Mouse (Mus musculus) CH12.LX (cell line): ENCODE data around the gene Atxn2l. TPM values are rescaled to one million over a fixed set of nuclear protein-coding genes. Genes with fewer than 3 reads are reported as not detected.

Experiments used
- DNase-seq: peaks from one replicate; pipeline ENCODE4 v3.0.0-alpha.2; 2013; ENCODE audit errors: extremely low read depth
- H3K27ac ChIP-seq: 2 replicates; pipeline ENCODE4 v1.5.1; 2012; ENCODE audit warnings: low read depth, mild to moderate bottlenecking, control low read depth, moderate library complexity; ENCODE audit not compliant: insufficient read depth
- H3K27me3 ChIP-seq: replicated peaks from 2 replicates; pipeline ENCODE3; 2012; ENCODE audit warnings: inconsistent platforms
- H3K36me3 ChIP-seq, 2 experiments: replicated peaks in 1 of 2; 2 replicates each; pipeline versions ENCODE3 to v1.6.1; 2012; ENCODE audit warnings: inconsistent platforms in 1 of 2, low read length in 1 of 2, mild to moderate bottlenecking in 1 of 2, mixed read lengths in 1 of 2, moderate library complexity in 1 of 2; ENCODE audit not compliant: control insufficient read depth in 1 of 2, insufficient read depth in 1 of 2
- H3K4me1 ChIP-seq, 2 experiments: 2 replicates each; pipeline ENCODE4 v1.6.1; 2012; ENCODE audit warnings: inconsistent platforms in 1 of 2, moderate library complexity in 1 of 2; ENCODE audit not compliant: insufficient read depth in 2 of 2, control insufficient read depth in 1 of 2
- H3K4me2 ChIP-seq: 2 replicates; pipeline ENCODE4 v1.6.1; 2012; ENCODE audit warnings: low read depth, mild to moderate bottlenecking, control low read depth; ENCODE audit not compliant: poor library complexity, insufficient read depth, severe bottlenecking
- H3K4me3 ChIP-seq, 3 experiments: fragments of 150-350 bp in 1 of 3; sonication (generic) in 1 of 3; replicated peaks in 1 of 3; 2 replicates each; pipeline versions ENCODE3 to v1.5.1; 2011 to 2012; ENCODE audit warnings: low read depth in 2 of 3, low read length in 2 of 3, mild to moderate bottlenecking in 2 of 3, moderate library complexity in 2 of 3, control low read depth in 1 of 3, improper control_type of control experiment in 1 of 3, inconsistent platforms in 1 of 3, mixed read lengths in 1 of 3; ENCODE audit not compliant: poor library complexity in 1 of 3
- H3K79me2 ChIP-seq: replicated peaks from 2 replicates; pipeline ENCODE4 v1.6.1; 2012; ENCODE audit warnings: mild to moderate bottlenecking, moderate library complexity; ENCODE audit not compliant: control insufficient read depth, poor library complexity, insufficient read depth, severe bottlenecking; ENCODE audit errors: extremely low read depth
- H3K9ac ChIP-seq: 2 replicates; pipeline ENCODE4 v1.6.1; 2012; ENCODE audit warnings: low read depth, mild to moderate bottlenecking, control low read depth, moderate library complexity; ENCODE audit not compliant: insufficient read depth
- H3K9me3 ChIP-seq: replicated peaks from 2 replicates; pipeline ENCODE3; 2012; ENCODE audit warnings: low read length, inconsistent platforms, mixed read lengths
- CTCF ChIP-seq, 2 experiments: IDR thresholded peaks in 1 of 2; conservative IDR thresholded peaks in 1 of 2; 2 replicates each; pipeline ENCODE4 v1.5.1; 2011 to 2012; ENCODE audit warnings: low read depth in 2 of 2, low read length in 2 of 2, improper control_type of control experiment in 1 of 2, inconsistent platforms in 1 of 2, mild to moderate bottlenecking in 1 of 2, moderate library complexity in 1 of 2
- JUND ChIP-seq: conservative IDR thresholded peaks from 2 replicates; pipeline ENCODE4 v1.6.1; 2011; ENCODE audit warnings: low read depth, low read length, improper control_type of control experiment
- MAX ChIP-seq: IDR thresholded peaks from 2 replicates; pipeline ENCODE4 v1.6.1; 2011; ENCODE audit warnings: low read length, improper control_type of control experiment
- MAZ ChIP-seq: IDR thresholded peaks from 2 replicates; pipeline ENCODE4 v1.6.1; 2012; ENCODE audit warnings: low read depth, mild to moderate bottlenecking, inconsistent platforms, low read length, improper control_type of control experiment, moderate library complexity
- MXI1 ChIP-seq: IDR thresholded peaks from 2 replicates; pipeline ENCODE4 v1.6.1; 2011; ENCODE audit warnings: mild to moderate bottlenecking, low read depth, low read length, improper control_type of control experiment
- RAD21 ChIP-seq: IDR thresholded peaks from 2 replicates; pipeline ENCODE4 v1.6.1; 2011; ENCODE audit warnings: low read depth, mild to moderate bottlenecking, low read length, improper control_type of control experiment, moderate library complexity
- SIN3A ChIP-seq: IDR thresholded peaks from 2 replicates; pipeline ENCODE4 v1.6.1; 2012; ENCODE audit warnings: low read length, improper control_type of control experiment, inconsistent platforms
- SMC3 ChIP-seq: IDR thresholded peaks from 2 replicates; pipeline ENCODE4 v1.6.1; 2011; ENCODE audit warnings: low read depth, low read length, improper control_type of control experiment
- TCF12 ChIP-seq: IDR thresholded peaks from 2 replicates; pipeline ENCODE4 v1.6.1; 2014; ENCODE audit warnings: low read depth, mild to moderate bottlenecking, inconsistent platforms, low read length, improper control_type of control experiment
- ZC3H11A ChIP-seq: IDR thresholded peaks from 2 replicates; pipeline ENCODE4 v1.6.1; 2012; ENCODE audit warnings: low read depth, mild to moderate bottlenecking, inconsistent platforms, low read length, improper control_type of control experiment
- ZNF384 ChIP-seq: IDR thresholded peaks from 2 replicates; pipeline ENCODE4 v1.6.1; 2012; ENCODE audit warnings: low read depth, low read length, improper control_type of control experiment, inconsistent platforms
- dilution Hi-C: fragments of 300-500 bp; cut with MboI; formaldehyde crosslinking; loops from 2 replicates; pipeline ENCODE4 v1.14.3; 2020; ENCODE audit warnings: low sequenced_read_pairs; ENCODE audit not compliant: extremely low pct_unique_long_range_greater_than_20kb, extremely low pct_ligation_motif_present
- in situ Hi-C: fragments of 300-500 bp; cut with MboI; formaldehyde crosslinking; loops from 3 replicates; pipeline ENCODE4 v1.14.3; 2019; ENCODE audit warnings: low sequenced_read_pairs, low pct_ligation_motif_present, low pct_unique_long_range_greater_than_20kb, mixed read lengths
- polyA plus RNA-seq: library from polyadenylated mRNA; unstranded; fragments of >175 nt; gene quantifications from 2 replicates; pipeline ENCODE4 v1.2.1, GENCODE M21; 2012; ENCODE audit warnings: low read depth; ENCODE audit not compliant: insufficient read length
- total RNA-seq, 2 experiments: library from RNA; depleted of rRNA; stranded (reverse); fragments of 300-350 nt in 1 of 2; fragments of >200 nt in 1 of 2; gene quantifications; 2 replicates each; pipeline ENCODE4 v1.2.3; 2012 to 2014

Gene Atxn2l
- total and polyA plus RNA-seq, 3 experiments: 16.5 to 122 (median 64.2) TPM

DNA sequence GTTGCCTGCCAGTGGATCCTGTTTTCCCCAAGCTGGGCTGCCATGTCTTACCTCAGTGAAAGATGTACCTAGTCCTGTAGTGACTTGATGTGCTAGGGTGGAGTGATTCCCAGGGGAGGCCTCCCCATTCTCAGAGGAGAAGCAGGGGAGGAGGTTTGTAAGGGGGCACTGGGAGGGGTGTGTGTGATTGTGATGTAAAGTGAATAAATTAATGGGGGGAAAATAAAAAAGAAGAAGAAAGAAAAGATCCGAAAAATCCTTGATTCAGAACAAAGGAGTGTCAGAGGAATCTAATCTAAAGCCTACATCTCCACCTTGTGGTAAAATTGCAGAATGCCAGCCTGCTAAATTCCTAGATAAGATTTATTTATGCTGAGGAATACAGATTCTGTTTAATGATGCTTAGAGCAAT lies 24.9 kb upstream of the Atxn2l start:
- Histone ChIP-seq H3K79me2 (no peaks in the 10 kb centered on the region), H3K9me3 (no peaks in the 10 kb centered on the region), H3K27ac (no peak overlapping the region), H3K36me3 (no peaks in the 10 kb centered on the region), H3K27me3 (no peaks in the 10 kb centered on the region), H3K4me3 (no peak overlapping the region), H3K9ac (no peak overlapping the region), H3K4me1 (peaks cover 0 to 8% of the 10 kb centered on the region in 2 experiments; a peak in 2 of 4 replicates), H3K4me2 (no peak overlapping the region)
- dilution Hi-C loops (no loop called here), in situ Hi-C loops (loop anchor here (5.0 kb wide), 1 partner anchor 131 kb away; the partner anchor contains the start of gene Nfatc2ip)
- peak; percentile 54 for DNase-seq
- TF ChIP-seq CTCF (conservative IDR thresholded peaks at IDR 0.05 in 1 of 2, IDR thresholded peaks at IDR 0.05 in 1 of 2; ENCODE audit: low read depth in 2 of 2, low read length in 2 of 2): peak; percentile 53 to 92; a peak in 3 of 4 replicates
- no peak for TF ChIP-seq JUND
- TF ChIP-seq SIN3A: no peak
- no peak for TF ChIP-seq TCF12
- TF ChIP-seq MAX: no peak
- peak; percentile 69 for TF ChIP-seq ZC3H11A
- TF ChIP-seq SMC3: peak; percentile 87
- TF ChIP-seq, all 38 proteins: peak for 3

DNA sequence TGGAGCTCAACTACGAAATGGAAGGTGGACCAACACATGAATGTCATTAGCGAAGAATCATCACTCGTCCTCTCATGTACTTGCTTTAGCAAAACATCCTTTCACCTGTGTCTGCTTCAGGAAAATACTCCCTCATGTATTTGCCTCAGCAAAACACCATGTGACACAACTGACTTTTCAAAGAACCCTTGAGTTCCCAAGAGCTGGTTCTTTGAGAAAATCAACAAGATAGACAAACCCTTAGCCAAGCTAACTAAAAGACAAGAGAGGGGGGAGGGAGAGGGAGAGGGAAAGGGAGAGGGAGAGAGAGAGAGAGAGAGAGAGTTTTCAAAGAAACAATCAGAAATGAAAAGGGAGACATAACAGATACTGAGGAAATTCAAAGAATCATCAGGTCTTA lies 20.1 kb upstream of the Atxn2l start:
- Histone ChIP-seq H3K27me3 (no peaks in the 10 kb centered on the region), H3K27ac (no peak overlapping the region), H3K36me3 (no peaks in the 10 kb centered on the region), H3K4me1 (peaks cover 0 to 4% of the 10 kb centered on the region in 2 experiments; a peak in 2 of 4 replicates), H3K9ac (no peak overlapping the region), H3K9me3 (no peaks in the 10 kb centered on the region), H3K4me2 (no peak overlapping the region), H3K4me3 (no peak overlapping the region), H3K79me2 (no peaks in the 10 kb centered on the region)
- dilution Hi-C loops: no loop called here
- in situ Hi-C loops: no loop called here
- DNase-seq: no peak
- no peak for TF ChIP-seq MAZ
- TF ChIP-seq MXI1: no peak
- no peak for TF ChIP-seq JUND
- TF ChIP-seq CTCF (conservative IDR thresholded peaks at IDR 0.05 in 1 of 2, IDR thresholded peaks at IDR 0.05 in 1 of 2; ENCODE audit: low read depth in 2 of 2, low read length in 2 of 2): no peak
- no peak for TF ChIP-seq RAD21

DNA sequence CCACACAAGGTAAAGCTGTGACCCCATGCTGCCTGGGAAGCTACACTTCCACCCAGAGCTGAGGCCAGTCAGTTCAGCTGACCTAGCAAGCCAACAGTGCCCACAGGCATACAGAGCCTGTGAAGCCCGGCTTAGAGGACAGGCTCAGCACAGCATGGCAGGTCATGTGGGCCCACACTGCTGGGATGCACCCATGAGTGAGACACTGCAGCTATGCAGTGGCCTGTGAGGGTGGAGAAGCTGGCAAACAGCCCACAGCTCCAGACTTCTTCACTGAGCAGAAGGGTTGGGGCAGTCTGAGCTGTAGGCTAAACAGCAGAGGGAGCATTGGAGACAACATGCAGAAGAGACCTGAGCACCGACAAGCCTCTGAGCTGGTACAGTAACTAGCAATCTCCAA lies 16.3 kb upstream of the Atxn2l start:
- TF ChIP-seq TCF12 (no peak), CTCF (conservative IDR thresholded peaks at IDR 0.05 in 1 of 2, IDR thresholded peaks at IDR 0.05 in 1 of 2; ENCODE audit: low read depth in 2 of 2, low read length in 2 of 2) (0 out of 4 replicates have a peak, but pooled peaks of 1 of the 2 experiments have one; percentile 10), ZNF384 (no peak)
- TF ChIP-seq, all 38 proteins: peak for 1
- H3K27ac ChIP-seq: no peak overlapping the region
- no peaks in the 10 kb centered on the region for H3K79me2 ChIP-seq
- H3K4me2 ChIP-seq: no peak overlapping the region
- H3K9ac ChIP-seq: no peak overlapping the region
- no peaks in the 10 kb centered on the region for H3K9me3 ChIP-seq
- in situ Hi-C loops (no loop called here), dilution Hi-C loops (no loop called here)
- DNase-seq: no peak
- no peaks in the 10 kb centered on the region for H3K36me3 ChIP-seq
- H3K4me3 ChIP-seq: no peak overlapping the region
- peaks cover 2% of the 10 kb centered on the region for H3K27me3 ChIP-seq
- H3K4me1 ChIP-seq: no peaks in the 10 kb centered on the region
